Mouse (Mus musculus) kidney, postnatal 25 days (tissue): ENCODE results near the gene Cc2d2a.

Experiments
- DNase-seq, 2 experiments: peaks; one replicate each; pipeline ENCODE4 v3.0.0; 2021; ENCODE audit warnings: mixed read lengths in 2 of 2

The Cc2d2a gene

GRCm38 (mm10) chr5:43661997-43662961 is at the start of gene Cc2d2a:
Cc2d2a (plus strand) TSS chr5:43662346.
- DNase-seq: peak; percentile 31 to 48

DNA sequence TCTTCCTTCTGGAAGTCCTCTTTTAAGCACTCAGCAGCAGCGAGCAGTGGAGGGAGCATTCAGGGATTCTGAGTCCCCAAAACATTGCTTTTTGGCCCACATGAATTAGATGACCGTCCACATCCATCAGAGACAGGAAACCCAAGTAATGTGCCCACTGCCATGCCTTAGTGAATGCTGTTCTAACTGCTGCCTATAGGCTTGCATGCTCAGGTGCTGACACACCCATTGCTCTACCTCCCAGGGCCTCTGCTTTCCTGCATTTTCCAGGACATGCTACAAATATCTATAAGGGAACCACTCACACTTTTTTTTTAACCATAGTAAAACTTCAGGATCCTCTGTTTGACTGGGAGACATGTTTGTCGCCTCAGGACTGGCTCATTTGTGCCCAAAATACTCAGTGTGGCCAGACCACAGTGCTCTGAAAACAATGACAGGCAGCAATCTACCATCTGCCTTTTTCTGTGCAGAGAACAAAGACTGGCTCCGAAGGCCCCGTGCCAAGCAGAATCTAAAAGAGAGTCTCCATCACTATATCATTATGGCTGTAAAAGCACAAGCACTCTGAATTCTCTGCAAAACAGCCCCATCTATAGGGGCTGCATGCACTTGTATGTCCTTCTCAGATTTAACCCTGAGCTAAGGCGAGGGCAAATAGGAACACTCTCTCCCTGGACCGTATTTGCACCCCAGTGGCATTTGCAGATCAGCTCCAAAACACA is 40.4 kb upstream of the Cc2d2a start:
- no peak for DNase-seq

DNA sequence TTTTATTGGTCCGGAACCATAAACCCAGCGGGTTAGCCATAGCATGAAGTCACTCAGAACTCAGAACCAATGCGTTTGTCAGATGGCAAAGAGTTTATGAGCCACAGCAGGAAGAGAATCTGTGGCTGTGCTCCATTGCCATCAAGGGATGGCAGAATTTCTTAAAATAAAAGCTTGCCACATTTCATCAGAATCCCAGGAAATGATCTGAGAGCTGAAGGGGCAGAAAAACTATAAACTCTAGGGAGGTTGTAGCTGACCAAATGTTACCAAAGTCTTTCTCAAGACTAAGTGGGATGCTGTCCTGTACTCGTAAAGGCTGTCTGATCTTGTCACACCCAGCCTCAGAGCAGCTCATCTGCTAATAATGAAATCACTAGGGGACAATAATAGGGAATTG is 36.7 kb upstream of the Cc2d2a start:
- DNase-seq: no peak

DNA sequence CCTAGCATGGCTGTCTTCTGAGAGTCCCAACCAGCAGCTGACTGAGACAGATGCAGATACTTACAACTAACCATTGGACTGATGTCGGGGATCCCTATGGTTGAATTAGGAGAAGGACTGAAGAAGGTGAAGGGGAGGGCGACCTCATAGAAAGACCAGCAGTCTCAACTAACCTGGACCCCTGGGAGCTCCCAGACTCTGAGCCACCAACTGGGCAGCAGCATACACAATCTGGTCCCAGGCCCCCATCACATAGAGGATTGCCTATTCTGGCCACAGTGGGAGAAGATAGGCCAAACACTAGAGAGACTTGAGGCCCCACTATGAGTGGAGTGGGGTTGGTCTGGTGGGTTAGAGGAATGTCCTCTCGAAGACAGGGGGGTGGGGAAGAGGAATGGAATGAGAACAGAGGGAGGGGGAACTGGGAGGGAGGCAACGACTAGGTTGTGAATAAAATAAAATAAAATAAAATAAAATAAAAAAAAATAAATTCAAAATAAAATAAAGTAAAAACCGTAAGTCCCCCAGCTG is 28.0 kb upstream of the Cc2d2a start:
- DNase-seq: no peak

- no peak for DNase-seq
Observed at GRCm38 (mm10) chr5:43634602-43635081, 27.5 kb upstream of the Cc2d2a start.

DNA sequence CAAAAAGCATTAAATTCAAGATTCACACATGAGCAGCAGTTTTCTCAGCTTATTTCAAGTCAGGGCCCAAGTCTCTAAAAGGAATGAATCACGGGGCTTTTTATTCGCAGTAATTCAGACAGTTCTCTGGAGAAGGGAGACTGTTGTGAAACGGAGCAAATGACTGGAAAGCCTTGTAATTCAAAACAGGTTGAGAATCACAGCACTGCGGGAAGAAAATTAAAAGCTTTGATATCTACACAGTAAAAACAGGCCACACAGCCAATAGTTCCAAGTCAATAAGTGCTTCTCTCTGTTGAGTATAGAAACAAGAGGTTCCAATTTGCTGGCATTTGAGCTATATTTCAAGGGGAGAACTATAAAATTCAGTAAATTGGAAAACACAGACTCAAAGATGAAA is 17.1 kb upstream of the Cc2d2a start:
- no peak for DNase-seq

DNA sequence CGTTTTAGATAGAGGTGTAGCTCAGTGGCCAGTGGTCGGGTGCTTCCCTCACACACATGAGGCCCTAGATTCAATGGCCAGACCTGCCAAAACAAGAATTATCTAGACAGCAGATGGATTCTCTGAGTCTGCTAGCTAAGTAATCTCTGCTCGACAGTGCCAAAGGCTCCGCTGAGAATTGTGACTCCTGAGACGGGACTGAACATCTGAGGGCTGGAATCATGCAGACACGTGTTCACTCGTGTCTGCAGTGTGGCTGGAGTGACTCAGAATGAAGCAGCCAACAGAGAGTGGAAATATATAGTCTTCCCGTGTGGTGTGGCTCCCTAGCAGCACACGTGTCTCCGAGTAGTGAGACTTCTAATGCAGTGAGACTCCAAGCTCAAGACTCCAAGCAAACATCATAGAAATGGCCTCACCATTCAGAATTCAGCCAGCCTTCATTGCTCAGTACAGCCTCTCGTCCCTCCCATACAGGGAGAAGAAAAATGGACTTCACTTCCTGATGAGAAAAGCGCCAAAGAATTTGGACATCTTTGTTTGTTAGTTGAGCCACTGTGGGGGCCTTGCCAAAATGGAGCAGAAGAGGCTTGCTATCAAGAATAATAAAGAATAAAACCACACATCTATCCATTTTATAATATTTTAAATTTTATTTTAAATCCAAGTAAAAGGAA is 14.9 kb upstream of the Cc2d2a start:
- DNase-seq: no peak

GRCm38 (mm10) chr5:43661498-43661897 is 648 bp upstream of the Cc2d2a start:
- no peak for DNase-seq

GRCm38 (mm10) chr5:43663531-43663930 is 1.4 kb downstream of the Cc2d2a start:
- DNase-seq: peak; percentile 32 to 54

GRCm38 (mm10) chr5:43665144-43665543 is 3.0 kb downstream of the Cc2d2a start:
- DNase-seq: peak in 1 of 2 experiments; percentile 22

GRCm38 (mm10) chr5:43669118-43669645 is 7.0 kb downstream of the Cc2d2a start:
- peak in 1 of 2 experiments; percentile 53 for DNase-seq

DNA sequence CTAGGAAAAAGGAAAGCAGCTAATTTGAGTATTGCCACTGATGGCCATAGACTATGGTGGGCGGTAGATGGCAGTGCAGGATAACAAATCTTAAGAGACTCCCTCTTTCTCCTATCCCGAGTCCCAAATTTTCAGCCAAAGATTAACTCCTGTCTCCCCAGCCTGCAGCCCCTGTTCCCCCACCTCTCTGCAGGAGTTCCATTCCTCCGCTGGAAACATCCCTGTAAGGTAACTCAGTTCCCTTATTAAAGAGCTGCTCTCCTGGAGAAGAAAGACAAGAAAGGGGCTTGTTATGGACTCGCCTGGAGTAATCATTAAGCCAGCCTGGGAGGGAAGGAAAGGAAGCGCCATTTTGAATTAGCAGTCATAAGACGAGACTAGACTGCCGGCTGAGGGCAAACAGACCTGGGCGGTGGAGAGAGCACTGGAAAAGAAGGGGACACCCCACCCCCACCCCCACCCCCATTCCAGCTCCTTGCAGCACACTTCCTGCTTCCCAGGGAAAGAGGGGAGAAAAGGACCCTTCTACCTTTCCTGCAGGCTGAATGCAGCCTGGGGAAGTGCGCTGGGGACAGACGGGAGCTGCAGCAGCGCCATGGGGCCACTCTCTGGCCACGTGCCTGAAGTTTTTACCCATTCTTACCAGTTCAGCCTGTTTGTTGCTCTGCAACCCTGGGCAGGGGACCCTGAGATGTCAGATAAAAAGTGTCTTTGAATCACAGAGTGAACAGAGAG is 10.2 kb downstream of the Cc2d2a start:
- peak; percentile 77 to 84 for DNase-seq

DNA sequence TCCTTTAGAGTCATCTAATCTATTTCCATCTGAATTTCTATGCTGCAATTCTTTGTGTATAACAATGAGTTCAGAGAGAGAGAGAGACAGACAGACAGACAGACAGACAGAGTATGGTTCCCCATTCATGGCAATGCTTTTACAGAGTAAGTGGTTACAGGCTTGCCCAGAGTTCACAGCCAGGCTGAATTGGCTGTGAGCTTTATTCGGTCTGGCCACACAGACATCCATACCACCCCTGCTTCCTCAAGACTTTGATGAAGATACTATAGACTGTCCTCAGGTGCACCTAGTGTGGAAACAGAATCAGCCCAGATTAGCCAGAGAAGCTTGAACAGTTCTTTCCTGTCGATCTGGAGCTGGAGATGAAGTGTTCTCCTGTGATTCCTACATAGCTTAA is 10.9 kb downstream of the Cc2d2a start:
- DNase-seq: no peak

DNA sequence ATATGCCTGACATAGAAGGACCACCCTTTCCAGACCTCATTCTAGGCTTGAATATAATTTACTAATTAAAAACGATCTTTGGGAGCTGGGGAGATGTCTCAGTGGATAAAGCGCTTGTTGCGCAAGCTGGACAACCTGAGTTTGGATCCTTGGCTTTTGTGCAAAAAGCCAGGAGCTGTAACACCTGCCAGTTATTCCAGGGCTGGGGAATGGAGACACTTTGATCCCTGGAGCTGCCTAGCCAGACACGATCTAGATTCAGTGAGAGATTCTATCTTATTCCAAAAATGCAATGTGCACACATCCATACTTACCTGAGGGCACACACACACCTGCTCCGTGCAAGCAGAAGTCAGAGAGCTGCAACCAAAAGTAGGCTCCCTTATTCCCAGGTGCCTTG is 23.3 kb downstream of the Cc2d2a start:
- no peak for DNase-seq

DNA sequence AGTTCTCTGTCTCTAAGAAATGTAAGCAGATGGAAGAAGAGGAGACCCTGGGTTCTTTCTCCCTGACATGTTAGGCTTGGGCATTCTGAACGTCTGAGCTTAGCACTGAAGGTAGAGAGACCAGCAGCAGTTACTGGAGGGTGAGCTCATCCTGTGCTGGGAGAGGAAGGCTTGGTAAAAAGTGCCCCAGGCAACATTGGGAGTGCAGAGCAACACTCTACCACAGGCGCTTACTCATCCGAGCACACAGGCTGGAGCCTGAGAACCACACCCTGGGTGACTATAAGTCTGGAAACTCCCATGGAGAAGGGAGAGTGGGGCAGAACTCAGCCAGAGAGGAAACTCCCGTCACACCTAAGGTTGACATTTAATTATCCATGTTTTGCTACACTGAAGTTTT is 30.3 kb downstream of the Cc2d2a start:
- no peak for DNase-seq

DNA sequence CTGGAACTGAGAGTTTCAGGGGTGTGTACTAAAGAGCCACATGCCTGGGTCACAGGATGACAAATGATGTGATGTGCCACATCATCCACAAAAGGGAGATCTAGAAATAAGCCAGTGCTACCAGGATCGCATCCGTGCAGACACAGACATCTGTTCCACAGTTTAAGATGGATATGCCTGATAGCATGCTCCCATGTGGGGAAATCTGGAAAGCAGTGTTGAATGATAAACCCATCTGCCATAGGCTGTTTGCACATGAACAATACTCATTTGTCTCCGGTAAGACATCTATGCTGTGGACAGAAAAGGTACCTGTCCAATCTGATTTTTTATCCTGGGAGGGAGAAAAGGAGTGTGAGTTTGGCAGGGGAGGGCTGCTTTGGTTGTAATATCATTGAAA is 35.0 kb downstream of the Cc2d2a start:
- no peak for DNase-seq

DNA sequence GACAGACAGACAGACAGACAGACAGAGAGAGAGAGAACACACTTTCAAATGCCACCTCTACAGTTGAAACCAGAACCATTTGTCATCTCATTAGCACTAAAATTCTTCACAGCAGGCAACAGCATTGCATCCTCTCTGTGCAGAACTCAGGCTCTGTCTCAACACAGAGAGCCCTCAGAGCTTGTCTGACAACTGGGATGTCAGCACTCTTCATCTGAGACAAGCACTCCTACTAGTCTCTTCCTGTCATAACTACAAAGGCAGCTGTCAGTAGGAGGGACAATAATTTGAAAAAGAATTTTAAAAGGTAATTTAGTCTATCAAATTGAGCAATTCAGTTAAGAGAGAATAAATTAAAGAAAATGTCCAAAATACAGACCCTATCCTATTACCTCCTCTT is 37.1 kb downstream of the Cc2d2a start:
- no peak for DNase-seq

DNA sequence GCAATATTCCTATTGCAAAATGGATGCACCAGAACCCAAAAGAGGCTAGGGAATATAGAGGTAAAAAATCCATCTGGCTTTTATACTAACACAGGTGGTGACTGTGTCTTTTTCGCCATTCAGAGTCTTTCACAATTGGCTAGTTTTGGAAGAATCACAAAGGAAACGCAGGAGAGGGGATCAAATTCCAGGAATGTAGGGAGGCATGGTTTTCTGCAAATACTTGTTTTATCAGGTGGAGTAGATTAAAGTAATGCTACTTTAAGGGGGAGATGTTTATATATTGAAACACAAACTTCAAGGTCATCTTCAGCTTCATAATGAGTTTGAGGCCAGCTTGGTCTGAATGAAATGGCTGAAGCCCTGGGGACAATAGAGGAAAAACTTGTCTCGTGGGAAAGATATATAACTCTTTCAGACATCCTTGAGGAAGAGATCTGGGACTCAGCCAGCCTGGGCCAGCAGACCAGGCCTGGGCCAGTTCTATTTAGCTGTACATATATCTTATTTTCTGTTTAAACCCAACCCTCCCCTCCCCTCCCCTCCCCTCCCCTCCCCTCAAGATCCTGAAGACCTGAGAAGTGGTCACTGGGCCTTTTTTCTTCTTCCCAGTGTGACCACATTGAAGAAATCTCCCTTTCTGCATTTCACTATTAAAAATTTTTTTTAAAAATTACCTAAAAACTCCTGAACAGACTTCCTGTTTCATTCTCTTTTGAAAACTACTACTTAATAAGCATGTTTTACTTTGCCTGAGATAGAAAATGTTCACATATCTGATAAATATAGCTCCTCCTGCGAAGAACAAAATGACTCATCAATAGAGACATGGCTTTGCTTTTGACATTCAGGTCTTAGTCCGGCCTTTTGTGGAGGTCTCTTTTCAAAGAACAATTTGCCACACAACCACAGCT is 59.6 kb downstream of the Cc2d2a start:
- no peak for DNase-seq

GRCm38 (mm10) chr5:43722452-43722783 is 60.3 kb downstream of the Cc2d2a start:
- no peak for DNase-seq

DNA sequence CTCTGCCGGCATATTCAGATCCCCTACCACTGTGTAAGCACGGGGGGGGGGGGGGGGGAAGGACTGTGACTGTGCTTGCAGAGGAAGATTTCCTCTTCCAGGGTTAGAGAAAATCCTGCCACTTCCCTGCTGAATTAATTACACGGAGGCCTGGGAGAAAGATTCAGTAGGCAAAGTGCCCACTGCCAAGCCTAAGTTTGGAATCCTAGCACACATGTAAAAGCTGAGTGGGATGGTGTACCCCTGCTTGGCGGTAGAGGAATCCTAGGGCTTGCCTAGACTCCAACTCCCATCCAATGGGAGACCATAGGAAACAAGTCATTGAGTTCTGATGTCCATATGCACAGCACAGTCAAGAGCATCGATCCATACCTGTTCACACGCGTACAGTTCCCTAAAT is 61.7 kb downstream of the Cc2d2a start:
- DNase-seq: no peak
